Mouse (Mus musculus): ENCODE data around the gene Otog. TPM values are rescaled to one million over a fixed set of nuclear protein-coding genes. Genes with fewer than 3 reads are reported as not detected.

Gene Otog
- polyA plus RNA-seq, 1 experiment from 2014 or later: not detected

GRCm38 (mm10) chr7:46286391-46286790 is 45.6 kb downstream of the Otog start:
- H3K9me3 ChIP-seq (replicated peaks; ENCODE audit: control insufficient read depth, low read length): no peaks in the 10 kb centered on the region
- peaks cover 8% of the 10 kb centered on the region; the same call in 1 of the 2 replicates for H3K4me1 ChIP-seq (ENCODE audit: control insufficient read depth, insufficient read depth, low read length)
- no peak overlapping the region for H3K4me3 ChIP-seq (ENCODE audit: low read length)
- H3K27me3 ChIP-seq (ENCODE audit: control insufficient read depth, insufficient read depth, low read length): peaks cover 16% of the 10 kb centered on the region
- H3K36me3 ChIP-seq (ENCODE audit: control insufficient read depth, insufficient read depth): no peaks in the 10 kb centered on the region
- no peak overlapping the region for H3K9ac ChIP-seq (ENCODE audit: low read length)
- H3K27ac ChIP-seq (ENCODE audit: low read length): no peak overlapping the region
- WGBS: 77% methylated on average over 4 of the region's 4 CpGs
- no peak for ATAC-seq (replicated peaks; ENCODE audit: extremely low read depth, insufficient read depth, low FRiP score)
- no peak overlapping the region for H3K4me2 ChIP-seq (ENCODE audit: low read depth, low read length)

DNA sequence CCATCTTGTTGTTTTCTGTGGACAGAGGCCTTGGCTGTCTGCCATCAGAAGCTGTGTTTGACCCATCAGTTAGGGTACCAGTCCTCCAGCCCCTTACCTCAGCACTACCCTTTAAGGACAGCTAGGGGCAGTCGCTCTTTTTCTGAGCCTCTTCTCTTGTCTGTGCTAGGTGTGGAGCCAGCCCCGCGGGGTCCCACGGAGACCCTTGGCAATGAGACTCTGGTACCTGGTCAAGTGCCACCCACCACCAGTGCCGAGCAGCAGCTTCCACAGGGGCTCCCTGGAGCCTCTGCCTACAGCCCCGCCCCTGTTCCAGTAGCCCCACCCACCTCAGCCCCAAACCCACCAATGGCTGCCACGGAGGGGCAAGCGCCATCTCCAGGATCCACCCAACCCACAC is 46.3 kb downstream of the Otog start:
- no peak overlapping the region for H3K9ac ChIP-seq (ENCODE audit: low read length)
- no peaks in the 10 kb centered on the region for H3K36me3 ChIP-seq (ENCODE audit: control insufficient read depth, insufficient read depth)
- no peak for ATAC-seq (replicated peaks; ENCODE audit: extremely low read depth, insufficient read depth, low FRiP score)
- H3K27me3 ChIP-seq (ENCODE audit: control insufficient read depth, insufficient read depth, low read length): peaks cover 13% of the 10 kb centered on the region
- H3K4me2 ChIP-seq (ENCODE audit: low read depth, low read length): no peak overlapping the region
- H3K4me3 ChIP-seq (ENCODE audit: low read length): no peak overlapping the region
- H3K9me3 ChIP-seq (replicated peaks; ENCODE audit: control insufficient read depth, low read length): no peaks in the 10 kb centered on the region
- 29% methylated on average over 8 of the region's 8 CpGs for WGBS
- H3K27ac ChIP-seq (ENCODE audit: low read length): no peak overlapping the region
- H3K4me1 ChIP-seq (ENCODE audit: control insufficient read depth, insufficient read depth, low read length): peaks cover 8% of the 10 kb centered on the region; the same call in 1 of the 2 replicates

GRCm38 (mm10) chr7:46296330-46296729 is 55.5 kb downstream of the Otog start:
- H3K4me2 ChIP-seq (ENCODE audit: low read depth, low read length): no peak overlapping the region
- H3K27me3 ChIP-seq (ENCODE audit: control insufficient read depth, insufficient read depth, low read length): peaks cover 8% of the 10 kb centered on the region
- no peak overlapping the region for H3K27ac ChIP-seq (ENCODE audit: low read length)

GRCm38 (mm10) chr7:46301031-46301632 is 60.3 kb downstream of the Otog start:
- peaks cover 8% of the 10 kb centered on the region for H3K27me3 ChIP-seq (ENCODE audit: control insufficient read depth, insufficient read depth, low read length)
- H3K36me3 ChIP-seq (ENCODE audit: control insufficient read depth, insufficient read depth): no peaks in the 10 kb centered on the region

More at GRCm38 (mm10) chr7:46296330-46296729, 55.5 kb downstream of the Otog start:
- ATAC-seq (replicated peaks; ENCODE audit: extremely low read depth, insufficient read depth, low FRiP score): no peak
- no peak overlapping the region for H3K9ac ChIP-seq (ENCODE audit: low read length)
- no peaks in the 10 kb centered on the region for H3K4me1 ChIP-seq (ENCODE audit: control insufficient read depth, insufficient read depth, low read length)
- H3K4me3 ChIP-seq (ENCODE audit: low read length): no peak overlapping the region
- WGBS: 28% methylated on average over 6 of the region's 6 CpGs
- H3K9me3 ChIP-seq (replicated peaks; ENCODE audit: control insufficient read depth, low read length): no peaks in the 10 kb centered on the region
- H3K36me3 ChIP-seq (ENCODE audit: control insufficient read depth, insufficient read depth): no peaks in the 10 kb centered on the region

GRCm38 (mm10) chr7:46313486-46313885 is 72.7 kb downstream of the Otog start:
- Histone ChIP-seq H3K36me3 (ENCODE audit: control insufficient read depth, insufficient read depth) (no peaks in the 10 kb centered on the region), H3K9ac (ENCODE audit: low read length) (no peak overlapping the region), H3K27ac (ENCODE audit: low read length) (no peak overlapping the region), H3K27me3 (ENCODE audit: control insufficient read depth, insufficient read depth, low read length) (no peaks in the 10 kb centered on the region), H3K4me3 (ENCODE audit: low read length) (no peak overlapping the region), H3K4me1 (ENCODE audit: control insufficient read depth, insufficient read depth, low read length) (peaks cover 8% of the 10 kb centered on the region), H3K4me2 (ENCODE audit: low read depth, low read length) (no peak overlapping the region), H3K9me3 (replicated peaks; ENCODE audit: control insufficient read depth, low read length) (no peaks in the 10 kb centered on the region)
- 42% methylated on average over 6 of the region's 6 CpGs for WGBS
- ATAC-seq (replicated peaks; ENCODE audit: extremely low read depth, insufficient read depth, low FRiP score): no peak

More at GRCm38 (mm10) chr7:46301031-46301632, 60.3 kb downstream of the Otog start:
- no peaks in the 10 kb centered on the region for H3K4me1 ChIP-seq (ENCODE audit: control insufficient read depth, insufficient read depth, low read length)
- H3K4me3 ChIP-seq (ENCODE audit: low read length): no peak overlapping the region
- H3K4me2 ChIP-seq (ENCODE audit: low read depth, low read length): no peak overlapping the region
- H3K9ac ChIP-seq (ENCODE audit: low read length): no peak overlapping the region
- H3K27ac ChIP-seq (ENCODE audit: low read length): no peak overlapping the region
- 65% methylated on average over 12 of the region's 12 CpGs for WGBS
- no peak for ATAC-seq (replicated peaks; ENCODE audit: extremely low read depth, insufficient read depth, low FRiP score)
- no peaks in the 10 kb centered on the region for H3K9me3 ChIP-seq (replicated peaks; ENCODE audit: control insufficient read depth, low read length)

GRCm38 (mm10) chr7:46314220-46315009 is 73.6 kb downstream of the Otog start:
- Histone ChIP-seq H3K27me3 (ENCODE audit: control insufficient read depth, insufficient read depth, low read length) (no peaks in the 10 kb centered on the region), H3K4me3 (ENCODE audit: low read length) (no peak overlapping the region), H3K9me3 (replicated peaks; ENCODE audit: control insufficient read depth, low read length) (no peaks in the 10 kb centered on the region), H3K27ac (ENCODE audit: low read length) (no peak overlapping the region), H3K36me3 (ENCODE audit: control insufficient read depth, insufficient read depth) (no peaks in the 10 kb centered on the region), H3K4me2 (ENCODE audit: low read depth, low read length) (no peak overlapping the region), H3K4me1 (ENCODE audit: control insufficient read depth, insufficient read depth, low read length) (peaks cover 8% of the 10 kb centered on the region), H3K9ac (ENCODE audit: low read length) (no peak overlapping the region)
- no peak for ATAC-seq (replicated peaks; ENCODE audit: extremely low read depth, insufficient read depth, low FRiP score)
- 25% methylated on average over 4 of the region's 6 CpGs for WGBS

DNA sequence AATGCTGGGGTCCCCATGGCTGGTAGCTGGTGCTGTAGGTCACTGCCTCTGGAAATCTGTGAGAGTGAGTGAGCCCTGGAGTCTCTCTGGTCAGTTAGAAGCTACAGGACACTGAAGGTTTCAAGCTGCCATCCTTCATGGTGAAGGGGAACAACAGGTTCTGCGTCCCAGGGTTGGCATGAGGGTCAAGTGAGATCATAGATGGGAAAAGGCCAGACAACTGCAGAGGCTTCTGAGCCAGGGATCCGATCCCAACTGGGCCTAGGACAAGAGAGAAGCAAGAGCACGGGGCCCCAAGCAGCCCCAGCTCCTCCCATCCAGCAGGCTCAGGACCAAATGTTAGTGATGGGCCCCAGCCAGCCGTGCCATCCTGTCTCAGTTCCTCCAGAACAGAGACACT is 74.9 kb downstream of the Otog start:
- Histone ChIP-seq H3K4me1 (ENCODE audit: control insufficient read depth, insufficient read depth, low read length) (peaks cover 8% of the 10 kb centered on the region), H3K36me3 (ENCODE audit: control insufficient read depth, insufficient read depth) (no peaks in the 10 kb centered on the region), H3K4me3 (ENCODE audit: low read length) (no peak overlapping the region), H3K27ac (ENCODE audit: low read length) (no peak overlapping the region), H3K9me3 (replicated peaks; ENCODE audit: control insufficient read depth, low read length) (no peaks in the 10 kb centered on the region), H3K4me2 (ENCODE audit: low read depth, low read length) (no peak overlapping the region), H3K9ac (ENCODE audit: low read length) (no peak overlapping the region), H3K27me3 (ENCODE audit: control insufficient read depth, insufficient read depth, low read length) (no peaks in the 10 kb centered on the region)
- ATAC-seq (replicated peaks; ENCODE audit: extremely low read depth, insufficient read depth, low FRiP score): no peak
- whole genome bisulfite sequencing: 75% methylated on average over 4 of the region's 4 CpGs

DNA sequence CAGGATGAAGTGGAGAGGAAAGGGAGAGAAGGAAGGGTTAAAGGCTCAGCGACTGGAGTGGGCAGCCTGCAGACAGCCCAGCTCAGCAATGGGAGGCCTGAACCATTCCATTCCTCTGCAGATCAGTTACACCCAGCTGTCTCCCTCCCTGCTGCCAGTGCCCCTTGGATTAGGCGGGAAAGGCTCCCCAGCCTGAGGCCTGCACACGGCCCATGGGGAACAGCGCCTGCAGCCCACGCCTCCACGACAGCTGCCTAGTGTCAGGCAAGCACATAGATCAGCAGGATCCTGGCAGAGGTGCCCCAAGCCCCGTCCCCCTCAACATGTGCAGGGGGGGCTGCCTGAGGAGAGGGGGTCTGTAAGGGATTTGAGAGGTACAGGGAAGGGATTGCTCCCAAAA is 76.2 kb downstream of the Otog start:
- Histone ChIP-seq H3K9ac (ENCODE audit: low read length) (no peak overlapping the region), H3K9me3 (replicated peaks; ENCODE audit: control insufficient read depth, low read length) (no peaks in the 10 kb centered on the region), H3K4me1 (ENCODE audit: control insufficient read depth, insufficient read depth, low read length) (peaks cover 8% of the 10 kb centered on the region), H3K4me3 (ENCODE audit: low read length) (no peak overlapping the region), H3K36me3 (ENCODE audit: control insufficient read depth, insufficient read depth) (no peaks in the 10 kb centered on the region), H3K4me2 (ENCODE audit: low read depth, low read length) (no peak overlapping the region), H3K27ac (ENCODE audit: low read length) (no peak overlapping the region), H3K27me3 (ENCODE audit: control insufficient read depth, insufficient read depth, low read length) (no peaks in the 10 kb centered on the region)
- ATAC-seq (replicated peaks; ENCODE audit: extremely low read depth, insufficient read depth, low FRiP score): no peak
- WGBS: 15% methylated on average over 7 of the region's 7 CpGs

GRCm38 (mm10) chr7:46321242-46321641 is 80.5 kb downstream of the Otog start:
- H3K27ac ChIP-seq (ENCODE audit: low read length): no peak overlapping the region
- no peak overlapping the region for H3K9ac ChIP-seq (ENCODE audit: low read length)
- no peaks in the 10 kb centered on the region for H3K36me3 ChIP-seq (ENCODE audit: control insufficient read depth, insufficient read depth)
- no peak for ATAC-seq (replicated peaks; ENCODE audit: extremely low read depth, insufficient read depth, low FRiP score)
- WGBS: 81% methylated on average over 3 of the region's 3 CpGs
- H3K4me1 ChIP-seq (ENCODE audit: control insufficient read depth, insufficient read depth, low read length): peaks cover 8% of the 10 kb centered on the region
- H3K9me3 ChIP-seq (replicated peaks; ENCODE audit: control insufficient read depth, low read length): no peaks in the 10 kb centered on the region
- no peak overlapping the region for H3K4me2 ChIP-seq (ENCODE audit: low read depth, low read length)
- no peak overlapping the region for H3K4me3 ChIP-seq (ENCODE audit: low read length)
- H3K27me3 ChIP-seq (ENCODE audit: control insufficient read depth, insufficient read depth, low read length): no peaks in the 10 kb centered on the region

All from heart, embryonic 16.5 days (tissue).